Mouse (Mus musculus) cortical plate, adult 2 months (tissue): ENCODE data around the gene Ssu72. TPM values are rescaled to one million over a fixed set of nuclear protein-coding genes. Genes with fewer than 3 reads are reported as not detected.

ENCODE experiments used
- H3K27ac ChIP-seq: fragments of 200-500 bp; 2 replicates; pipeline ENCODE4 v1.5.1; 2012; ENCODE audit warnings: low read length, control low read depth, inconsistent platforms; ENCODE audit not compliant: insufficient read depth
- H3K4me1 ChIP-seq: fragments of 200-500 bp; 2 replicates; pipeline ENCODE4 v1.6.1; 2011; ENCODE audit warnings: low read length; ENCODE audit not compliant: control insufficient read depth, insufficient read depth
- H3K4me3 ChIP-seq: fragments of 200-500 bp; 2 replicates; pipeline ENCODE4 v1.5.1; 2011; ENCODE audit warnings: mild to moderate bottlenecking, low read length, control low read depth; ENCODE audit not compliant: insufficient read depth
- CTCF ChIP-seq: fragments of 200-500 bp; IDR thresholded peaks from 2 replicates; pipeline ENCODE4 v1.5.1; 2011; ENCODE audit warnings: mild to moderate bottlenecking, control low read depth, low read length; ENCODE audit not compliant: insufficient read depth; ENCODE audit errors: extremely low read depth
- POLR2A ChIP-seq: fragments of 200-500 bp; IDR thresholded peaks from 2 replicates; pipeline ENCODE4 v1.6.1; 2011; ENCODE audit warnings: mild to moderate bottlenecking, low read length, control low read depth; ENCODE audit not compliant: insufficient read depth; ENCODE audit errors: extremely low read depth
- polyA plus RNA-seq: library from polyadenylated mRNA; depleted of rRNA; stranded (reverse); fragments of >200 nt; gene quantifications from 2 replicates; pipeline ENCODE4 v1.2.3, GENCODE M21; 2012; rRNA removed

The Ssu72 gene
- polyA plus RNA-seq, 1 experiment: 138 TPM

DNA sequence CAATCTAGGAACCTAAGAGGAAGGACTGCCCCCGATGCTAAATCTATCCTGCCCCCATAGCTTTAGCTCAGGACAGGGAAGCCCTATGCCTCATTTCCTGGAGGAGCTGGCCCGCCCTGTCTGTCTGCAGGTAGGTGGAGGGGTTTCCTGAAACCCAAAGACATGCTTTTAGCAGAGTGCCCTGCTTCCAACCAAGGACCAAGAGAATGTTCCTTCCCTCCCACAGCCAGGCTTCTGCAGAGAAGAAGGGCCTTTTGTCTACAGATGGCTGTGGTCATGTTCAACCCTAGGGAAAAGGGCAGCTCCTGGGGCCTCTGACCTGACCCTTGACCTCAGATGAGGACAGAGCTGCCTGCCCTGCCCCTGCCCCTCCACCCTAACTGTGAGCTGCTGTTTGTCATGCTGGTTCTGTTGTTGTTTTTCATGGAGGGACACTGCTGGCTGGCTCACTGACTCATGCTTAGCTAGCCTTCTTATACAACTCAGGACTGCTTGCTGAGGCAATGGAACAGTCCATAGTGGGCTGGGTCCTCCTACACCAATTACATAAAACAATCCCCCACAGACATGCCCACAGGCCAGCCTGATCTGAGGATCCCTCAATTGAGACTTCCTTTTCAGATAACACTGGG is 72.2 kb downstream of the Ssu72 start:
- TF ChIP-seq POLR2A (no peak), CTCF (no peak)
- H3K27ac ChIP-seq: peak overlapping the region; percentile 82

GRCm38 (mm10) chr4:155777816-155778215 is 73.2 kb downstream of the Ssu72 start:
- TF ChIP-seq CTCF (no peak), POLR2A (no peak)
- no peak overlapping the region for H3K4me3 ChIP-seq
- peaks cover 9% of the 10 kb centered on the region for H3K4me1 ChIP-seq
- peak overlapping the region; percentile 54 for H3K27ac ChIP-seq

More for the DNA sequence above, 72.2 kb downstream of the Ssu72 start:
- peaks cover 9% of the 10 kb centered on the region for H3K4me1 ChIP-seq
- no peak overlapping the region for H3K4me3 ChIP-seq

DNA sequence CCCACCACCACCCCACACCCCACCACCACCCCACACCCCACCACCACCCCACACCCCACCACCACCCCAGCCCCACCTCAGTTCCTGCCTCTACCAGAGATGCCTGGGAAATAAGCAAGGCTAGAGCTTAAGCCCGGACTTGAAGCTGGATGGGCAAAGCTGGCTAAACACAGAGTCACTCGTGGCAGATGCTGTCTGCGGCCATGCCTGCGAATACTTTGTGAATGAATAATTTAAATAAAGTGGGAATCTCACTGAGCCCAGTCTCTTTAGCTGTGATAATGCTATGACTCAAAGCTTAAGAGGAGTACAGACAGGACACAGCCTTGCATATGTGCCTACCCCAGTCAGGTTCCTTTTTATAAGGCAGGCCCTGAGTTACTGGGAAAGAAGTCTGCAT is 74.9 kb downstream of the Ssu72 start:
- Histone ChIP-seq H3K27ac (no peak overlapping the region), H3K4me3 (no peak overlapping the region), H3K4me1 (peaks cover 9% of the 10 kb centered on the region)
- TF ChIP-seq POLR2A: no peak
- TF ChIP-seq CTCF: no peak

DNA sequence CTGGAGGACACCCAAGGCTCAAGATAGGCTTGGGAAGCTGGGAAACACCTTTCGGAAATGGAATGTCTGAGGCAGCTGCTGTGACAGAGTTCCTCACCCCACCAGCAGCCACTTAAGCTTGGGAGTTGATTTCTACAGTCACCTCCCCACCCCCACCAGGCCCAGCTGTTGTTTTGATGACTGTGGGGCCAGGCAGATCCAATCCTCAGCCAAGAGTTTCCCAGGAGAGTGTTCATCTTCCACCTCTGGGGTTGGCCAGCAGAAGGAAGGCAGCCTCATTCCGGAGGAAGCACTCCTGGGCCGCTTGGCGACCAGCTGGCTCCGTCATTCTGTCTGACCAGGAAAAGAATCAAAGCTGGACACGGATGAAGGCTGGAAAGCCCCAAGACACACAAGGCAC is 76.3 kb downstream of the Ssu72 start:
- no peak overlapping the region; the same call in 1 of the 2 replicates for H3K4me3 ChIP-seq
- TF ChIP-seq POLR2A (no peak), CTCF (no peak)
- H3K27ac ChIP-seq: 0 out of 2 replicates have a peak overlapping the region, but pooled peaks have one; percentile 22
- peaks cover 5% of the 10 kb centered on the region for H3K4me1 ChIP-seq

Other genes starting within 250 kb of the Ssu72 start
- gene Tmem52, start 235.7 kb upstream of the Ssu72 start, polyA plus RNA-seq: 2.1 and 2.7 TPM in 2 replicates
- gene Gnb1, start 213.4 kb upstream of the Ssu72 start, polyA plus RNA-seq: 725 and 733 TPM in 2 replicates
- gene Nadk, start 142.4 kb upstream of the Ssu72 start, polyA plus RNA-seq: 66.9 and 70.1 TPM in 2 replicates
- gene Slc35e2, start 103.4 kb upstream of the Ssu72 start, polyA plus RNA-seq: 16.8 and 18.1 TPM in 2 replicates
- 48.0 and 48.2 TPM in 2 replicates for gene Cdk11b, start 79.9 kb upstream of the Ssu72 start, polyA plus RNA-seq
- gene Gm10563, start 59.4 kb upstream of the Ssu72 start, polyA plus RNA-seq: not detected in 2 replicates
- 5.9 and 6.0 TPM in 2 replicates for gene Mmp23, start 51.4 kb upstream of the Ssu72 start, polyA plus RNA-seq
- 153 and 169 TPM in 2 replicates for gene Mib2, start 35.6 kb upstream of the Ssu72 start, polyA plus RNA-seq
- gene Fndc10, start 10.5 kb upstream of the Ssu72 start, polyA plus RNA-seq: 42.8 and 45.8 TPM in 2 replicates
- 68.5 and 70.6 TPM in 2 replicates for gene Tmem240, start 30.0 kb downstream of the Ssu72 start, polyA plus RNA-seq
- 84.4 and 93.0 TPM in 2 replicates for gene Atad3a, start 56.3 kb downstream of the Ssu72 start, polyA plus RNA-seq
- gene Vwa1, start 69.9 kb downstream of the Ssu72 start, polyA plus RNA-seq: 29.8 and 32.1 TPM in 2 replicates
- 39.2 and 50.5 TPM in 2 replicates for gene Tmem88b, start 81.1 kb downstream of the Ssu72 start, polyA plus RNA-seq
- not detected in 2 replicates for gene Ankrd65, start 85.6 kb downstream of the Ssu72 start, polyA plus RNA-seq
- 105 and 110 TPM in 2 replicates for gene Mrpl20, start 98.1 kb downstream of the Ssu72 start, polyA plus RNA-seq
- gene Ccnl2, start 107.7 kb downstream of the Ssu72 start, polyA plus RNA-seq: 112 and 121 TPM in 2 replicates
- 128 and 131 TPM in 2 replicates for gene Aurkaip1, start 126.5 kb downstream of the Ssu72 start, polyA plus RNA-seq
- gene Mxra8, start 134.9 kb downstream of the Ssu72 start, polyA plus RNA-seq: 14.9 and 15.7 TPM in 2 replicates
- gene Dvl1, start 142.6 kb downstream of the Ssu72 start, polyA plus RNA-seq: 133 and 145 TPM in 2 replicates
- gene Tas1r3, start 158.6 kb downstream of the Ssu72 start, polyA plus RNA-seq: 0.17 and 0.23 TPM in 2 replicates
- gene Cptp, start 164.6 kb downstream of the Ssu72 start, polyA plus RNA-seq: 19.7 and 21.9 TPM in 2 replicates
- gene Ints11, start 164.7 kb downstream of the Ssu72 start, polyA plus RNA-seq: 39.4 and 42.5 TPM in 2 replicates
- 90.6 and 94.2 TPM in 2 replicates for gene Pusl1, start 187.0 kb downstream of the Ssu72 start, polyA plus RNA-seq
- 136 and 142 TPM in 2 replicates for gene Acap3, start 187.0 kb downstream of the Ssu72 start, polyA plus RNA-seq
- gene Ube2j2, start 239.0 kb downstream of the Ssu72 start, polyA plus RNA-seq: 72.6 and 75.2 TPM in 2 replicates